Mouse (Mus musculus): ENCODE measurements around the gene Icam2.
"Not testable (repeated sequence)": the region's sequence is repeated elsewhere in the genome, so short reads cannot be mapped to it uniquely, and the experiment has no call there.

Icam2 gene

GRCm38 (mm10) chr11:106344910-106345309 lies 43.0 kb downstream of the Icam2 start:
- no peak for DNase-seq (ENCODE audit: low spot score in 2 of 2)

GRCm38 (mm10) chr11:106340990-106341520 lies 46.8 kb downstream of the Icam2 start:
- no peak for DNase-seq (ENCODE audit: low spot score in 2 of 2)

GRCm38 (mm10) chr11:106339323-106339722 lies 48.6 kb downstream of the Icam2 start:
- not testable (repeated sequence) for DNase-seq (ENCODE audit: low spot score in 2 of 2)

- no peak for DNase-seq (ENCODE audit: low spot score in 2 of 2)
These were observed 49.0 kb downstream of the Icam2 start for GRCm38 (mm10) chr11:106338870-106339269.

GRCm38 (mm10) chr11:106338029-106338428 lies 49.8 kb downstream of the Icam2 start:
- no peak for DNase-seq (ENCODE audit: low spot score in 2 of 2)

- DNase-seq (ENCODE audit: low spot score in 2 of 2) = no peak
These were observed 53.8 kb downstream of the Icam2 start for GRCm38 (mm10) chr11:106334066-106334465.

GRCm38 (mm10) chr11:106332458-106332857 lies 55.4 kb downstream of the Icam2 start:
- DNase-seq (ENCODE audit: low spot score in 2 of 2) = no peak

- peak in 1 of 2 experiments; percentile 65 for DNase-seq (ENCODE audit: low spot score in 2 of 2)
These were observed 58.2 kb downstream of the Icam2 start for GRCm38 (mm10) chr11:106329682-106330081.

- no peak for DNase-seq (ENCODE audit: low spot score in 2 of 2)
These were observed 58.7 kb downstream of the Icam2 start for GRCm38 (mm10) chr11:106329128-106329527.

GRCm38 (mm10) chr11:106328521-106328920 lies 59.4 kb downstream of the Icam2 start:
- no peak for DNase-seq (ENCODE audit: low spot score in 2 of 2)
